Mouse (Mus musculus) embryonic facial prominence, embryonic 13.5 days (tissue): ENCODE measurements at regions not wholly inside any gene's neighbourhood (a gene's known extent, or its start where the extent isn't known, plus 50 kb on each side); places are given as distances from the start of the nearest gene placed in this dataset.
"Not testable (repeated sequence)": the region's sequence is repeated elsewhere in the genome, so short reads cannot be mapped to it uniquely, and the experiment has no call there.

ENCODE experiments used
- ATAC-seq: fragments of 200-750 bp; cut with Nextera tagmentation; 2 replicates; pipeline ENCODE4 v1.8.0; 2017; ENCODE audit warnings: low read depth; ENCODE audit not compliant: insufficient number of reproducible peaks, insufficient read depth, low FRiP score, low TSS enrichment
- H3K27ac ChIP-seq: fragments of 300-500 bp; sonication (generic); 2 replicates; pipeline ENCODE4 v1.5.1; 2015; ENCODE audit warnings: moderate library complexity, mild to moderate bottlenecking, inconsistent platforms
- H3K27me3 ChIP-seq: fragments of 300-500 bp; sonication (generic); 2 replicates; pipeline ENCODE4 v1.6.1; 2015; ENCODE audit warnings: mild to moderate bottlenecking, inconsistent platforms
- H3K36me3 ChIP-seq: fragments of 300-500 bp; sonication (generic); 2 replicates; pipeline ENCODE4 v1.6.1; 2015; ENCODE audit warnings: mild to moderate bottlenecking, inconsistent platforms
- H3K4me1 ChIP-seq: fragments of 300-500 bp; sonication (generic); 2 replicates; pipeline ENCODE4 v1.6.1; 2015; ENCODE audit warnings: inconsistent platforms
- H3K4me2 ChIP-seq: fragments of 300-500 bp; sonication (generic); 2 replicates; pipeline ENCODE4 v1.6.1; 2015; ENCODE audit warnings: moderate library complexity, mild to moderate bottlenecking, inconsistent platforms
- H3K4me3 ChIP-seq: fragments of 300-500 bp; sonication (generic); 2 replicates; pipeline ENCODE4 v1.5.1; 2015; ENCODE audit warnings: mild to moderate bottlenecking, inconsistent platforms
- H3K9ac ChIP-seq: fragments of 300-500 bp; sonication (generic); 2 replicates; pipeline ENCODE4 v1.6.1; 2015; ENCODE audit warnings: mild to moderate bottlenecking, inconsistent platforms
- H3K9me3 ChIP-seq: fragments of 300-500 bp; sonication (generic); 2 replicates; pipeline ENCODE4 v1.6.1; 2016; ENCODE audit warnings: inconsistent platforms
- WGBS: fragments of 180-500 bp; shearing (Covaris S2); methylation state at CpG from one replicate; pipeline ENCODE4 v1.1.7; 2015; ENCODE audit warnings: mixed read lengths; 5-methylcytosine and 5-hydroxymethylcytosine counted together

- not testable (repeated sequence) for H3K9ac ChIP-seq, H3K4me2 ChIP-seq, H3K4me1 ChIP-seq, H3K27ac ChIP-seq, H3K27me3 ChIP-seq, H3K4me3 ChIP-seq, H3K9me3 ChIP-seq, H3K36me3 ChIP-seq, ATAC-seq
- WGBS: 76% methylated on average over 6 of the region's 6 CpGs
Observed at GRCm38 (mm10) chr4:3260061-3260460, 74.9 kb upstream of the Vmn1r3 start.

- not testable (repeated sequence) for H3K36me3 ChIP-seq, H3K27ac ChIP-seq, H3K9ac ChIP-seq, H3K4me2 ChIP-seq, H3K4me1 ChIP-seq, H3K4me3 ChIP-seq, H3K27me3 ChIP-seq, ATAC-seq
- WGBS: 86% methylated on average over 21 of the region's 21 CpGs
- peaks cover 30% of the 10 kb centered on the region for H3K9me3 ChIP-seq
Observed at GRCm38 (mm10) chr4:3252606-3253281, 67.6 kb upstream of the Vmn1r3 start.

- WGBS: 50% methylated on average over 4 of the region's 4 CpGs
- peaks cover 30% of the 10 kb centered on the region for H3K9me3 ChIP-seq
- not testable (repeated sequence) for H3K4me3 ChIP-seq, ATAC-seq, H3K9ac ChIP-seq, H3K4me1 ChIP-seq, H3K27me3 ChIP-seq, H3K36me3 ChIP-seq, H3K27ac ChIP-seq, H3K4me2 ChIP-seq
Observed at GRCm38 (mm10) chr4:3250258-3250657, 65.1 kb upstream of the Vmn1r3 start.

- ATAC-seq, H3K4me3 ChIP-seq, H3K4me1 ChIP-seq, H3K27me3 ChIP-seq, H3K36me3 ChIP-seq, H3K27ac ChIP-seq, H3K9ac ChIP-seq, H3K4me2 ChIP-seq: not testable (repeated sequence)
- peaks cover 22% of the 10 kb centered on the region for H3K9me3 ChIP-seq
- 75% methylated on average over 6 of the region's 6 CpGs for WGBS
Observed at GRCm38 (mm10) chr4:3242011-3242410, 56.9 kb upstream of the Vmn1r3 start.

- H3K36me3 ChIP-seq, H3K27ac ChIP-seq, H3K27me3 ChIP-seq, H3K4me3 ChIP-seq, H3K4me1 ChIP-seq, H3K4me2 ChIP-seq, H3K9ac ChIP-seq: not testable (repeated sequence)
- H3K9me3 ChIP-seq: peaks cover 22% of the 10 kb centered on the region
- peak; percentile 72; the same call in 1 of the 2 replicates for ATAC-seq
- WGBS: 75% methylated on average over 4 of the region's 4 CpGs
Observed at GRCm38 (mm10) chr4:3241351-3241750, 56.2 kb upstream of the Vmn1r3 start.

GRCm38 (mm10) chr4:3238493-3238892 is 53.3 kb upstream of the Vmn1r3 start:
- not testable (repeated sequence) for H3K27ac ChIP-seq, H3K36me3 ChIP-seq, H3K4me2 ChIP-seq, ATAC-seq, H3K27me3 ChIP-seq, H3K9ac ChIP-seq, H3K4me3 ChIP-seq, H3K4me1 ChIP-seq
- WGBS: 63% methylated on average over 6 of the region's 6 CpGs
- peaks cover 25% of the 10 kb centered on the region for H3K9me3 ChIP-seq

GRCm38 (mm10) chr4:3236148-3236779 is 51.1 kb upstream of the Vmn1r3 start:
- H3K9me3 ChIP-seq: peaks cover 25% of the 10 kb centered on the region
- H3K27ac ChIP-seq, H3K4me2 ChIP-seq, H3K36me3 ChIP-seq, H3K4me3 ChIP-seq, H3K4me1 ChIP-seq, H3K27me3 ChIP-seq, H3K9ac ChIP-seq: not testable (repeated sequence)
- peak; percentile 53 for ATAC-seq
- 22% methylated on average over 2 of the region's 2 CpGs for WGBS
